Mouse (Mus musculus) heart, embryonic 16.5 days (tissue): Measurements from ENCODE around the gene Clpsl2. TPM values are rescaled to one million over a fixed set of nuclear protein-coding genes. Genes with fewer than 3 reads are reported as not detected.

ENCODE experiments used
- ATAC-seq: fragments of 200-750 bp; cut with Nextera tagmentation; replicated peaks from 2 replicates; pipeline ENCODE4 v1.8.0; 2017; ENCODE audit warnings: moderate number of reproducible peaks; ENCODE audit not compliant: insufficient read depth, low FRiP score; ENCODE audit errors: extremely low read depth
- H3K27ac ChIP-seq: fragments of 300-500 bp; sonication (generic); 2 replicates; pipeline ENCODE4 v1.5.1; 2014; ENCODE audit warnings: mild to moderate bottlenecking, low read length, control low read depth, moderate library complexity
- H3K27me3 ChIP-seq: fragments of 300-500 bp; sonication (generic); 2 replicates; pipeline ENCODE4 v1.6.1; 2014; ENCODE audit warnings: low read length, mixed read lengths; ENCODE audit not compliant: control insufficient read depth, insufficient read depth
- H3K36me3 ChIP-seq: fragments of 300-500 bp; sonication (generic); 2 replicates; pipeline ENCODE4 v1.6.1; 2014; ENCODE audit not compliant: control insufficient read depth, insufficient read depth
- H3K4me1 ChIP-seq: fragments of 300-500 bp; sonication (generic); 2 replicates; pipeline ENCODE4 v1.6.1; 2014; ENCODE audit warnings: low read length, mixed read lengths; ENCODE audit not compliant: control insufficient read depth, insufficient read depth
- H3K4me2 ChIP-seq: fragments of 300-500 bp; sonication (generic); 2 replicates; pipeline ENCODE4 v1.6.1; 2014; ENCODE audit warnings: low read depth, mild to moderate bottlenecking, control low read depth, low read length
- H3K4me3 ChIP-seq: fragments of 300-500 bp; sonication (generic); 2 replicates; pipeline ENCODE4 v1.5.1; 2014; ENCODE audit warnings: mild to moderate bottlenecking, control low read depth, low read length
- H3K9ac ChIP-seq: fragments of 300-500 bp; sonication (generic); 2 replicates; pipeline ENCODE4 v1.6.1; 2014; ENCODE audit warnings: low read length, control low read depth
- H3K9me3 ChIP-seq: fragments of 300-500 bp; sonication (generic); replicated peaks from 2 replicates; pipeline ENCODE4 v1.6.1; 2016; ENCODE audit warnings: low read length; ENCODE audit not compliant: control insufficient read depth
- WGBS: fragments of 180-500 bp; shearing (Covaris S2); extraction: QIAGEN DNeasy Blood & Tissue Kit; methylation state at CpG from one replicate; pipeline ENCODE4 v1.1.7; 2014; 5-methylcytosine and 5-hydroxymethylcytosine counted together
- polyA plus RNA-seq: library from polyadenylated mRNA; unstranded; fragments of >200 nt; fragmentation: Nextera tagmentation; extraction: Ambion mirVana; gene quantifications from 2 replicates; pipeline ENCODE4 v1.2.1, GENCODE M21; 2015

The Clpsl2 gene
- polyA plus RNA-seq, 1 experiment from 2014 or later, result not detected

DNA sequence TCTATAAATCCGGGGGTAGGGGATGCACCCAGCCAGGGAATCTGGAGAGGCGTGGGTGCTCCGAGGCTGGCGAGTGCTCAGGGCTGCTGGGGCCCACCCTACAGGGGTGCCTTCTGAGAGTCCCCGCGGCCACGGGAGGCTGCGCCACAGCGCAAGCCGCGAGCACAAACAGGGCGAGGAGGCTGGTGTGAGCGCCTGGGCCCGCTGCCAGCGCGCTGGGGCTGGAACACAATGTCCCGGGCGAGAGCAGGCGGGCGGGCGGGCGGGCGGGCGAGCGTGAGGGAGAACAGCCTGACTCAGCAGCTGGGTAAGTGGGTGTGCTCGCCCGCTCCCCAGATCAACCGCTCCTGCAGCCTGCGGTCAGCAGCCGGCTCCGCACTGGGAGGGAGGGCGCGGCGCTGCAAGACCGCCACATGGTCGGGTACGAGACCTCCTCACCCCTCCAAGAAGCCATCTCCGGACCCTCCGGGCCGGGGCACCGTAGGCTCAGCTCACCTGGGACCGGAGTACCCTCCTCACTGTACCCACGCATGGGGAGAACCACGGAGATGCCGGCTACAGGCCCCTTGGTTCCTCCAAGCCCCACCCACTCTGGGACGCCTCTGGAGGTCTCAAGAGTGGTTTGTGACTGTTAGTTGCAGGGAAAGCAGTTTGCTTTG lies 31.1 kb upstream of the Clpsl2 start:
- ATAC-seq, result peak; percentile 73
- peak overlapping the region; percentile 91 for H3K4me2 ChIP-seq
- H3K4me1 ChIP-seq, result peaks cover 37% of the 10 kb centered on the region
- H3K27ac ChIP-seq, result peak overlapping the region; percentile 94
- H3K27me3 ChIP-seq, result peaks cover 13% of the 10 kb centered on the region
- no peaks in the 10 kb centered on the region for H3K36me3 ChIP-seq
- H3K4me3 ChIP-seq, result peak overlapping the region; percentile 57
- under 1% methylated on average over 45 of the region's 46 CpGs for WGBS
- H3K9ac ChIP-seq, result peak overlapping the region; percentile 76
- H3K9me3 ChIP-seq, result no peaks in the 10 kb centered on the region

GRCm38 (mm10) chr17:28518615-28519071 lies 30.6 kb upstream of the Clpsl2 start:
- H3K27me3 ChIP-seq, result peaks cover 13% of the 10 kb centered on the region
- peak overlapping the region; percentile 91 for H3K4me2 ChIP-seq
- ATAC-seq, result peak; percentile 0; the same call in 1 of the 2 replicates
- peak overlapping the region; percentile 94 for H3K27ac ChIP-seq
- WGBS, result 38% methylated on average over 8 of the region's 8 CpGs
- H3K4me1 ChIP-seq, result peaks cover 40% of the 10 kb centered on the region
- H3K9me3 ChIP-seq, result no peaks in the 10 kb centered on the region
- H3K4me3 ChIP-seq, result peak overlapping the region; percentile 57
- H3K9ac ChIP-seq, result peak overlapping the region; percentile 65
- H3K36me3 ChIP-seq, result no peaks in the 10 kb centered on the region

- Histone ChIP-seq H3K9me3 (no peaks in the 10 kb centered on the region), H3K4me1 (peaks cover 38% of the 10 kb centered on the region), H3K27ac (no peak overlapping the region), H3K4me2 (no peak overlapping the region), H3K36me3 (no peaks in the 10 kb centered on the region), H3K9ac (no peak overlapping the region), H3K4me3 (no peak overlapping the region), H3K27me3 (peaks cover 13% of the 10 kb centered on the region)
- no peak for ATAC-seq
- WGBS, result 91% methylated on average over 3 of the region's 3 CpGs
These were observed 29.4 kb upstream of the Clpsl2 start for GRCm38 (mm10) chr17:28519827-28520226.

- H3K4me3 ChIP-seq, result no peak overlapping the region
- H3K4me1 ChIP-seq, result peaks cover 35% of the 10 kb centered on the region
- H3K27me3 ChIP-seq, result peaks cover 15% of the 10 kb centered on the region
- ATAC-seq, result no peak
- no peaks in the 10 kb centered on the region for H3K36me3 ChIP-seq
- H3K9ac ChIP-seq, result no peak overlapping the region
- no peaks in the 10 kb centered on the region for H3K9me3 ChIP-seq
- 74% methylated on average over 4 of the region's 4 CpGs for WGBS
- no peak overlapping the region for H3K4me2 ChIP-seq
- no peak overlapping the region for H3K27ac ChIP-seq
These were observed 28.6 kb upstream of the Clpsl2 start for GRCm38 (mm10) chr17:28520561-28520960.

DNA sequence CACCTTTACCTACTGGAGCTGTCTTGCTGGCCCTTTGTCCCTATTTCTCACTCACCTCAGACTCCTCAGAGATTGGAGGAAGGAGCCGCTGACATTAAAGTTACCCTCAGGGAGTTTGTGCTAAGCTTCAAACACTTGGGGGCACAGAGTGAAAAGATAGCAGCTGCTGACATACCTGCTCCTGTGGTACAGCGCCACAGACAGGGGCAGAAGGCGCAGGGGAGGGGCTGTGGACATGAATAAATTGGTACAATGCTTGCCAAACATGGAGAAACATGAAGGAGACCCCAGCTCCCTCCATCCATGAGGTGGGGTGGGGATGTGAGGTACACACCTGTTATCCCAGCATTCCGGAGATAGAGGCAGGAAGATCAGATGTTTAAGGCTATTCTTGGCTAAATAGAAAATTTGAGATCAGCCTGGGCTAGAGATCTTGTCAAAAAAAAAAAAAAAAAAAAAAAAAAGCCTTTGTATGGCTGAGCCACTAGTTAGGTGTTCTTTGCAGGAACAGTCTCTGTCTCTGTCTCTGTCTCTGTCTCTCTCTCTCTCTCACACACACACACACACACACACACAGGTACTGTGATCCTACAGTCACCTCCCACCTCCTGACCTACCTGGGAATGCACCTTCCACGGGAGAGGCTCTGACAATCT lies 28.0 kb upstream of the Clpsl2 start:
- ATAC-seq, result no peak
- Histone ChIP-seq H3K4me2 (no peak overlapping the region), H3K36me3 (no peaks in the 10 kb centered on the region), H3K4me1 (peaks cover 29% of the 10 kb centered on the region), H3K27me3 (peaks cover 15% of the 10 kb centered on the region), H3K4me3 (no peak overlapping the region), H3K9me3 (no peaks in the 10 kb centered on the region), H3K27ac (no peak overlapping the region; the same call in 1 of the 2 replicates), H3K9ac (no peak overlapping the region)
- 54% methylated on average over 5 of the region's 5 CpGs for WGBS

DNA sequence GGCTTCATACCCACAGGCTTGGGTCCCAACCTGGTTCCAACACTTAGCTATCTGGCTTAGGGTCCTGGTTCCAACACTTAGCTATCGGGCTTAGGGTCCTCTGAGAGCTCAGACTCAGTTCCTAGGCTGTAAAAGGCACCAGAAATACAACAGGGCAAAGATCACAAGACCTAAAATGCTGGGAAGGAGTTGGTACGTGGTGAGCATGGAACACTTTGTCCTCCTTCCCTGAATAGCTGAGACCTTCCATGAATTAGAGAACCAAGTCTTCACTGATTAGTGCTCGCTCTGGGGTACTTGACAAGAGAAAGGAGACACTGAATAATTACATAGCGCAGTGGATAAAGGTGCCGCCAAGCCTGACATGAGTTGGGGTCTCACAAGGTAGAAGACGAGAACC lies 27.3 kb upstream of the Clpsl2 start:
- no peaks in the 10 kb centered on the region for H3K36me3 ChIP-seq
- peaks cover 28% of the 10 kb centered on the region for H3K4me1 ChIP-seq
- H3K9ac ChIP-seq, result peak overlapping the region; percentile 78; the same call in 1 of the 2 replicates
- WGBS, result 45% methylated on average over 6 of the region's 6 CpGs
- H3K9me3 ChIP-seq, result no peaks in the 10 kb centered on the region
- peaks cover 15% of the 10 kb centered on the region for H3K27me3 ChIP-seq
- no peak overlapping the region for H3K27ac ChIP-seq
- no peak for ATAC-seq
- H3K4me2 ChIP-seq, result peak overlapping the region; percentile 99
- peak overlapping the region; percentile 63 for H3K4me3 ChIP-seq

DNA sequence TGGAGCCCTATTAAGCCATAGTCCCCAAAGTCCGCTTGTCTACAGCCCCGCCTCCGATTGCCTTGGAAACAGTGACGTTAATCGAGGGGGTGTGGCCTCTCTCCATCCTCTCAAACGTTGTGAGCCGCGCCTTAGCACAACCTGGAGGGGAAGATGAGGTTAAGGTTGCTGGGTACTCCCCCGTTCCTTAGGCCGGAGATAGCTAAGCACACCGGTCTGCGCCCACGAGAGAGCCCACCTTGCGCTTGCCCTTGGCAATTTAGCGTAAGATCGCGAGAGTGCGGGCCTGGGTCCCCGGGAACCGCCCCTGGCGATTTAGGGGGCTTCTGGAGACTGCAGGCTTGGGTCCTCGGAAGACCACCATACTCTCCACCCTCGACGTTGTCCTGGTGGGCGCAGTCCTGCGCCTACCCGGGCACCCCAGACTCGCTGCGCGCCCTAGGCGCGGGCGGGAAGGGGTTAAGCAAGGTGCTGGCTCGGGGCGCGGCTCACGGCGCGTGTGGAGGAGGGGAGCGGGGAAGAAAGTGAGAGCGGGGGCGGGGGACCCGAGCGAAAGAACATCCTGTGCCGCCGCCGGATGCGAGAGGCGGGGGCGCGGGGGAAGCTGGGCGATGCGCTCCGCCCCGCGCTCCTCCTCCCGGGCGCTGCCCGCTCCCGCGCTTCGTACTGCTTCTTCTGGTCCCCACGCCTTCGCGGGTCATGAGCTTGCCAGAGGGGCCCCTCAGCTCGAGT lies 26.4 kb upstream of the Clpsl2 start:
- Histone ChIP-seq H3K9me3 (no peaks in the 10 kb centered on the region), H3K27ac (peak overlapping the region; percentile 86), H3K27me3 (peaks cover 15% of the 10 kb centered on the region), H3K4me2 (peak overlapping the region; percentile 99), H3K4me1 (peaks cover 25% of the 10 kb centered on the region), H3K9ac (peak overlapping the region; percentile 78), H3K4me3 (peak overlapping the region; percentile 63), H3K36me3 (no peaks in the 10 kb centered on the region)
- under 1% methylated on average over 57 of the region's 66 CpGs for WGBS
- ATAC-seq, result peak; percentile 78

DNA sequence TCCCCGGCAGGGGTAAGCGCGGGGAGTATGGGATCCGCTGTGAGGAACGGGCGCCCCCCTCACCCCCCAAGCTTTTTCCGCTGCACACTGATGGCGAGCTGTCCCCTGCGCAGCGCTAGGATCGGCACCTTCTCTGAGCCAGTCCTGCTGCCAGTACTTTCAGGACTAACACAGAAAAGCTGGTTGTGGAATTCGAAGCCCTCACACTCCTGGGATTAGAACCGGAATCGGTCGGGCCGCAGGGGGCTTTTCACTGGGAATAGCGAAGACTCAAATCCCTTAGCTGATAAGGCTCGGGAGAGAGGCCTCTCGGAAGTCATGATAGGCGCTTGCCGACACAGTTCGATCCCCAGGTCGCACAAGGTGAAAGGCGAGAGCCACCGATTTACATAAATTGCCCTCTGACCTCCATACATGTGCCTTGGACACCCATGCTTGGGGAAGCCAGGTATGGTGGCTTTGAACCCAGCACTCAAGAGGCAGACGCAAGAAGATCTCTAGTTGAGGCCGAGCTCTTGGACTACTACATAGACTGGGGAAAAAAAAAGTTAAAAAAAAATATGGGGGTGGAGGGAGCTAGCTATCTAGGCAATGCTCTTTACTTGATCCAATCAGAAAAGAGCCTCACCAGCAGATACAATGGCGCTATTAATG lies 25.7 kb upstream of the Clpsl2 start:
- no peaks in the 10 kb centered on the region for H3K36me3 ChIP-seq
- H3K9ac ChIP-seq, result peak overlapping the region; percentile 72
- peak overlapping the region; percentile 70 for H3K27ac ChIP-seq
- H3K4me3 ChIP-seq, result peak overlapping the region; percentile 63
- H3K9me3 ChIP-seq, result no peaks in the 10 kb centered on the region
- ATAC-seq, result peak; percentile 30
- H3K4me2 ChIP-seq, result peak overlapping the region; percentile 99
- WGBS, result 10% methylated on average over 28 of the region's 28 CpGs
- H3K27me3 ChIP-seq, result peaks cover 15% of the 10 kb centered on the region
- peaks cover 22% of the 10 kb centered on the region for H3K4me1 ChIP-seq
